Mouse (Mus musculus): ENCODE measurements around the gene Mrps26. TPM values are rescaled to one million over a fixed set of nuclear protein-coding genes. Genes with fewer than 3 reads are reported as not detected.

The Mrps26 gene
- total and polyA plus RNA-seq, 3 experiments: 68.7 to 101 (median 71.4) TPM

GRCm38 (mm10) chr2:130578148-130578547 lies 14.6 kb downstream of the Mrps26 start:
- dilution Hi-C loops (cut with MboI; ENCODE audit: extremely low pct_ligation_motif_present, extremely low pct_unique_long_range_greater_than_20kb, low sequenced_read_pairs): no loop called here
- in situ Hi-C loops (cut with MboI; ENCODE audit: low pct_ligation_motif_present, low pct_unique_long_range_greater_than_20kb, low sequenced_read_pairs): no loop called here
- Histone ChIP-seq H3K27ac (ENCODE audit: insufficient read depth, low read depth) (no peak overlapping the region), H3K27me3 (replicated peaks) (peaks cover 25% of the 10 kb centered on the region), H3K79me2 (replicated peaks; ENCODE audit: control insufficient read depth, extremely low read depth, insufficient read depth, poor library complexity, severe bottlenecking) (no peaks in the 10 kb centered on the region), H3K4me1 (ENCODE audit: control insufficient read depth in 1 of 2, insufficient read depth in 2 of 2) (peaks cover 8 to 9% of the 10 kb centered on the region in 2 experiments), H3K4me3 (replicated peaks in 1 of 3; ENCODE audit: low read depth in 2 of 3, low read length in 2 of 3, poor library complexity in 1 of 3) (no peak overlapping the region), H3K4me2 (ENCODE audit: insufficient read depth, low read depth, poor library complexity, severe bottlenecking) (no peak overlapping the region), H3K9ac (ENCODE audit: insufficient read depth, low read depth) (no peak overlapping the region), H3K9me3 (replicated peaks; ENCODE audit: low read length) (no peaks in the 10 kb centered on the region), H3K36me3 (replicated peaks in 1 of 2; ENCODE audit: control insufficient read depth in 1 of 2, insufficient read depth in 1 of 2, low read length in 1 of 2) (no peaks in the 10 kb centered on the region)
- TF ChIP-seq MAZ (IDR thresholded peaks at IDR 0.05; ENCODE audit: low read depth, low read length) (no peak), EP300 (IDR thresholded peaks at IDR 0.05; ENCODE audit: low read length) (no peak), POLR2A (IDR thresholded peaks at IDR 0.05; ENCODE audit: low read depth, low read length) (no peak), CHD2 (IDR thresholded peaks at IDR 0.05; ENCODE audit: low read length) (no peak), RAD21 (IDR thresholded peaks at IDR 0.05; ENCODE audit: low read depth, low read length) (peak; percentile 44), CTCF (conservative IDR thresholded peaks at IDR 0.05 in 1 of 2, IDR thresholded peaks at IDR 0.05 in 1 of 2; ENCODE audit: low read depth in 2 of 2, low read length in 2 of 2) (peak in 1 of 2 experiments; percentile 64; a peak in 2 of 4 replicates), JUND (conservative IDR thresholded peaks at IDR 0.05; ENCODE audit: low read depth, low read length) (no peak), MEF2A (IDR thresholded peaks at IDR 0.05; ENCODE audit: borderline replicate concordance, low read depth, low read length) (no peak), CHD1 (IDR thresholded peaks at IDR 0.05; ENCODE audit: low read depth, low read length) (no peak), IRF4 (IDR thresholded peaks at IDR 0.05; ENCODE audit: low read depth, low read length) (no peak), ETS1 (conservative IDR thresholded peaks at IDR 0.05; ENCODE audit: low read depth, low read length) (no peak), ZKSCAN1 (IDR thresholded peaks at IDR 0.05; ENCODE audit: borderline replicate concordance, low read depth, low read length) (no peak), BHLHE40 (IDR thresholded peaks at IDR 0.05; ENCODE audit: low read depth, low read length) (no peak), ZC3H11A (IDR thresholded peaks at IDR 0.05; ENCODE audit: low read depth, low read length) (no peak), PAX5 (IDR thresholded peaks at IDR 0.05; ENCODE audit: low read length) (no peak), E2F4 (IDR thresholded peaks at IDR 0.05; ENCODE audit: insufficient replicate concordance, low read depth, low read length) (no peak), MAFK (IDR thresholded peaks at IDR 0.05; ENCODE audit: insufficient replicate concordance, low read length) (no peak), JUN (IDR thresholded peaks at IDR 0.05; ENCODE audit: insufficient read depth, low read depth, low read length) (no peak), TCF12 (IDR thresholded peaks at IDR 0.05; ENCODE audit: low read depth, low read length) (no peak), MXI1 (IDR thresholded peaks at IDR 0.05; ENCODE audit: low read depth, low read length) (no peak), SMC3 (IDR thresholded peaks at IDR 0.05; ENCODE audit: low read depth, low read length) (peak; percentile 53), KAT2A (IDR thresholded peaks at IDR 0.05; ENCODE audit: insufficient replicate concordance, low read length) (no peak), TBP (conservative IDR thresholded peaks at IDR 0.05; ENCODE audit: low read depth, low read length) (no peak), USF1 (IDR thresholded peaks at IDR 0.05; ENCODE audit: low read depth, low read length) (no peak)
- peak; percentile 53 for DNase-seq (ENCODE audit: extremely low read depth)

All from CH12.LX (cell line).